Mouse (Mus musculus): ENCODE data around the gene Igsf9.

The Igsf9 gene

DNA sequence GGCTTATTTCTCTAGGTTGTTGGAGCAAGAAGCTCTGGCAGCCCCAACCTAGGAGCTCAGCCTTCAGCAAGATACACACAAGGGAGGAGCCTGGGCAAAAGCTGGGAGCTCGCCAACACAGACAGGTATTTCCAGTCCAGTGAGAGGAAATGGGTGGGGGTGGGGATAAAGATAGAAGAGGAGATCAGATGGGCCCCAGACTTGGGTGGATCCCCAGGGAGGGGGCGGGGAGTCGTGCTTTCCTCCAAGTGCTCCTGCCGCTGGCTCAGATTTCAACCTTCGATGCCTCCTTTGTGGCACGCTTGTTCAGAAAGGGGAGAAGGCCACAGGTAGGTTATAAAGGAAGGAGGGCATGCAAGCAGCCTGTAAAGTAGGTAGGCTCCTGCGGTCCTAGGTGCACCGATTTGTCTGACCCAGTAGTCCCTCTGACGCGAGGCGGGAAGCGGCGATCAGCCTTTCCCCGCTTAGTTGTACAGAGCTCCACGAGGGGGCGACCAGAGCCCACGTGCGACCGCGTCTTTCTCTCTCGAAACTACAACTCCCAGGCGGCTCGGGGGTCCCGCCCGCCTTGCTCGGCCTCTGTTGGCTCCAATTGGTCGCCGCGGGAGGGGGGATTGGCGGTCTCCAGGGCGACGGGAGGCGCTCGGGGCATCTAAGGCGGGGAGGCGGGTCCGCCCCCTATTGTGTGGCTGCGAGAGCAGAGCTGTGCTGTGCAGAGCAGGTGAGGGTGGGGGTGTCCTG is at the start of gene Igsf9:
TSS of gene Igsf9 (plus strand) at position 249 of the 741 bp plus-strand sequence.
- peak; percentile 89 for DNase-seq

GRCm38 (mm10) chr1:172431836-172432586 is 49.6 kb upstream of the Igsf9 start:
- DNase-seq: peak; percentile 62

GRCm38 (mm10) chr1:172432587-172432955 is 49.0 kb upstream of the Igsf9 start:
- DNase-seq: no peak

- no peak for DNase-seq
Measured at GRCm38 (mm10) chr1:172433012-172433850, 48.4 kb upstream of the Igsf9 start.

- DNase-seq: no peak
Measured at GRCm38 (mm10) chr1:172433851-172434165, 47.8 kb upstream of the Igsf9 start.

DNA sequence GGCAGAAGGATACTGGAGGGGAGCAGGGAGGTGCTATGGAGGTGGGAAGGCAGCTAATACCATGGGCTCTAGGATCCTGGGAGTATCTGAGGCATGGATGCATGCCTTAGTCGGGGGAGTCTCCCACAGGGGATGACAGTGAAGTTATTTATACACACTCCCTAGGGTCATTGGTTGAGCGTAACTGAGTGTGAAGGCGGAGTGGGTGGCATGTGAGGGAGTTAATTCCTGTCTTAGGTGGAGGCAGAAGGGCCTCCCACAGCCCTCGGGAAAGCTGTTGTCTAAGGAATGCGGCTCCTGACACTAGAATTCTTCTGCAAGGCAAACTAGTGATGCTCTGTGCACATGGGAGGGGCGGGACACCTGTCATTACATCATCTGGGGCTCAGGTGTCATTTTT is 44.8 kb upstream of the Igsf9 start:
- no peak for DNase-seq

DNA sequence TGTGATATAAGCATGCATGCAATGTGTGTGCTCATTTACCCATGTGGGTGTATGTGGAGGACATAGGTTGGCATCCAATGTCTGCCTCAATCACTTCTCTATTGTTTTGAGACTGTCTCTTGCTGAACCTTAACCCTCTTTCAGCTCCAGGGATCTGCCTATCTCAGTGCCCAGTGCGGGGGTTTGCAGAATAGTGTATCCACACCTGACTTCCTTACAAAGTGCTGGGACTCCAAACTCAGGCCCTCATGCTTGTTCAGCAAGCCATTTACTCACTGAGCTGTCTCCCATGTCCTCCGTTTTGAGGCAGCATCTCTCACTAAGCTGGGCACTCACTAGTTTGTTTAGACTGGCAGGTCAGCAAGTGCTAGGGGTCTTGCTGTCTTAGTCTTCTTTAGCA is 43.0 kb upstream of the Igsf9 start:
- DNase-seq: no peak

DNA sequence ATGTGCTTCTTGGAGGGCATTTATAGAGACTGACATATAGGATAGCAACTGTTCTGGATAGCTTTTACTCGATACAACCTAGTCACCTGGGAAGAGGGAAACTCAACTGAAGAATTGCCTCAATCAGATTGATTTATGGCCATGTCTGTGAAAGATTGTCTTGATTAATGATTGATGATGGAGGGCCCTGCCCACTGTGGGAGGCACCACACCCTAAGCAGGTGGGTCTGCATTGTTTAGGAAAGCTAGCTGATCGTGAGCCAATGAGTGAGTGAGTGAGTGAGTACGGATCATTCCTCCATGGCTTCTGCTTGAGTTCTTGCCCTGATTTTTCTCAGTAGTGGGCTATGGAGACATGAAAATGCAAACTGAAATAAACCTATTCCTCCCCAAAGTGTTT is 41.1 kb upstream of the Igsf9 start:
- DNase-seq: no peak

DNA sequence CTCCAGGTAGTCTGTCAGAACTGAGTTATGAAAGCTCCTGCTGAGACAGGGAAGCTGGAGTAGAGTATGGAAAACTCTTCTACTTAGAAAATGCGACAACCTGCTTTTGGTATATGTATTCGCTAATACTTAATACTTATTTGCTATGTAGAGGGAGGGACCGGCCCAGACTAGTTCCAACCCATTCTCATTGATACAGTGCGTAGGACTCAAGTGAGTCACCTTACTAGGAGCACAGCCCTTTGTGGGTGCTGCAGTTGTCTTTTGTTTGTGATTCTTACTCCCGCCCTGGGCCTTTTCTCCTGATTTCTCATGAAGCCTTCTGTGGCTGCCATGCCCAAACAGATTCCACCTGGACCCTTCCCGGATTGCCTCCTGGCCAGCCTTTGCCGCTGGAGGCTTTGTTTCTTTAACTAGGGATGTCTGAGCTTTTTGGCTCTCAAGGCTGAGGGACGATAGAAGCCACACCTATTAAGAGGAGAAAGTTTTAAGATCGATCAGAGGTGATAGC is 39.6 kb upstream of the Igsf9 start:
- DNase-seq: no peak

DNA sequence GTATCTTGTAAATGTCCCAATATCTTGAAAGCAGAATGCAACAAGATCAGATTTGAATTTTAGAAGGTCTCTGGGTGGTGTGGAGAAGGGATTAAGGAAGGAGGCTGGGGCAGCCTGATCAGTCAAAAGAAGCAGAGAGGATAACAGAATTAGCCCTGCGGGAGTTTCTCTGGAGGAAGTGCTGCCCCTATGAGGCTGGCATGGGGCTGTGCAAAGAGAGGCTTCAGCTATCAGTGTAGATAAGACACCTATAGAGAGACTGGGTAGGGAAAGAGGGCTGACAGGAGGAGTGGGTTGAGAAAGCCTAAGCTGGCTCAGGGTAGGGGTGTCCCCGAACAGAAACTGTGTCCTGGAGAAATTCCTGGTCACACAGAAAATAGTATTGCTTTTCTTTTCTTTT is 31.4 kb upstream of the Igsf9 start:
- DNase-seq: no peak

DNA sequence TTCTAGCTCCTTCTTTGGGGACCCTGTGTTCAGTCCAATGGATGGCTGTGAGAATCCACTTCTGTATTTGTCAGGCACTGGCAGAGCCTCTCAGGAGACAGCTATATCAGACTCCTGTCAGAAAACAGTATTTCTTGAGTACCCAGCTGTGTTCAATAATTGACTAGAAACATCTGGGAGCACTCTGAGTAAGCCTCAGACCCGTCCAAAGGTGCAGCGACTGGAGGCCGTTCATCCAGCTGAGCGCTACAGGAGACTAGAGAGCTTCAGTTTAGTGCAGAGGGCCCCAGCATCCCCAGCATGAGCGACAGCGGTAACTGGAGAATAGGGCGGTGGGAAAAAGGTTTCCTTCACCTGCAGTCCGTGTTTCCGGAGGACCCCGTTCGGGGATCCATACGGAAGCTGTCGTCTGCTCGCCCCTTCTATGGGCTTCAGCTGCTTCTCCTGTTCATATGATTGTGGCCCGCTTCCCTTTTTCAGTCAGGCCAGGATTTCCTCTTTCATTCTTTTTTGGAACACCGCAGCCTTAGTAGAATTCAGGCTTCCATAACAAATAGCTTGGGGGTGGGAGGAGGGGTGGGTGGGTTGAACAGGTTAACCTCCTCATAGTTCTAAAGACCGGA is 30.6 kb upstream of the Igsf9 start:
- no peak for DNase-seq

GRCm38 (mm10) chr1:172452911-172453310 is 28.7 kb upstream of the Igsf9 start:
- peak; percentile 55 for DNase-seq

GRCm38 (mm10) chr1:172453810-172454209 is 27.8 kb upstream of the Igsf9 start:
- DNase-seq: no peak

DNA sequence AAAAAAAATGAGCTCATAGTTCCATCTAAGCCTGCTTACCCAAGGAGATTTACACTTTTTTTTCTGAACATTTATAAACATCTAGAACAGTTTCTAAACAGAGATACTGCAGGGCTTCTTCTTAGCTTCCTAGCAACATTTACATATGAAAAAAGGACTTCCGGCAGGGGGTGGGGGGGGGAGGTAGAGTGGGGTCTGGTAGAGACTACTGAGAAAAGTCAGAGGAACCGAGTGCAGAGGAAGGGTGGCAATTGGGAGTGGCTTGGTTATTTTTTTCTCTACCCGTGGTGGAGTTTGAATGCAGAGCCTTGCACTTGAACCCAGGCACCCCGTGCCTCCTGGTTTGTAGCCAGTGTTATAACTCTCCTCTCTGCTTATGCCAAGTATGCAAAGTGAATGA is 26.2 kb upstream of the Igsf9 start:
- no peak for DNase-seq

GRCm38 (mm10) chr1:172456001-172456677 is 25.4 kb upstream of the Igsf9 start:
- no peak for DNase-seq

- DNase-seq: no peak
Measured at GRCm38 (mm10) chr1:172457196-172457595, 24.4 kb upstream of the Igsf9 start.

- no peak for DNase-seq
Measured at GRCm38 (mm10) chr1:172458041-172458440, 23.5 kb upstream of the Igsf9 start.

DNA sequence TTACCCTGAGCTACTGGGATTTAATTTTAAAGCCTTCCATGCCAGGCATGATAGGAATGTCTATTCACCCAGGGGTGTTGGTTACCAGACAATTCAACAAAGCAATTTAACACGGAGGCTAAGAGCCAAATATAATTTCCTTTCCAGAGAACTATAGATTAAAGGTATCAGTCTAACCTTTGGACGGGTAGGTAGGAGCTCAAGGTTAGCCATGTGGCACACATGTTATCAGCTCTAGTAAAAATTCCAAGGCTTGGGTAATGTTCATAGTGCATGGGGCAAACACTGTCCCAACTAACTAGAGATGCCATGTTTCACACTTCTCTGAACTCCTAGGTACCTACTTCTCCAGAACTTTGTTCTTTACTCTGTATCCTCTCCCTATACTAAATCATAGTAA is 20.0 kb upstream of the Igsf9 start:
- no peak for DNase-seq

- no peak for DNase-seq
Measured at GRCm38 (mm10) chr1:172462534-172462933, 19.1 kb upstream of the Igsf9 start.

DNA sequence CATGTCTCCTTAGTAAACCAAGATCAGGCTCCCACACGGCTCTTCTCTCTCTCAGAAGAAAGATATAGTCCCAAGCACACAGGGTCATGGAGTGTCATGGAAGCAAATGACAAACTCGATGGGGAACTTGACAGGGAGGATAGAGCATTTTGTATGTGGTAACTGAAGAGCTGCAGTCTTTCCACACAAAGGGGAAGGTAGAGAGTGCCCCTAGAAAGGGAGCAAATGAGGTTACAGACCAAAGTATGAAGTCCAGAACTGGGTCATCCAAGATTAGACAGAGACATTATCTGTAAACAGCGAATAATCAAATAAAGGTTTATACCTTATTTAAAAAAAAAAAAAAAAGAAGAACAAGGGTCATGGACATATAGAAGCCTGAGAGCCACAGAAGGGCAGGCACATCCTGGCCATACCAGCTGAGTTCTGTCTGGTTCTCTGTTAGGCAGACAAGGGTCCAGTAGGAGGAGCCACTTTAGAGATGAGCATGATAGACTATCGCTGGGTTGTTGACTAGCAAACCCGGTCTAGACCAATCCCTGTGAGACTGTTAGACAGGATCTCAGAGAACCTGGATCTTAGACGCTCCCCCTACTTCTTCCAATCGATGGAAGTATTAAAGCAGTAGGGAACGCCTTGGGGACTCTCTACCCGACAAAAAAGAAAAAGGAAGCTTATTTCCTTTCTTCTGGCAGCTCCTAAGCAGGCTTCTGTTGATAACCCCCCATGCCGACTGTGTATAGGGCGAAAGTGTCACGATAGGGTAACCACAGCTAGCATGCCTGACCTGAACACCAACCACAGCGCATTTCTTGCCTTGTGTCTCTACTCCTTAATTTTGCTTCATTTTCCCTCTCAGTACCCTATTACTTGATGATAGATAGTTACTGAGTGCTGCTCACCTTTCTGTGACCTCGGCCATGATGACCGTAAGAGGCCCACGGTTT is 17.9 kb upstream of the Igsf9 start:
- DNase-seq: no peak

GRCm38 (mm10) chr1:172468301-172468877 is 13.2 kb upstream of the Igsf9 start:
- DNase-seq: no peak
